Mouse (Mus musculus): ENCODE measurements around the gene Pard3. TPM values are rescaled to one million over a fixed set of nuclear protein-coding genes. Genes with fewer than 3 reads are reported as not detected.

Gene Pard3
- polyA plus RNA-seq, 2 experiments = 39.1 to 43.3 TPM

DNA sequence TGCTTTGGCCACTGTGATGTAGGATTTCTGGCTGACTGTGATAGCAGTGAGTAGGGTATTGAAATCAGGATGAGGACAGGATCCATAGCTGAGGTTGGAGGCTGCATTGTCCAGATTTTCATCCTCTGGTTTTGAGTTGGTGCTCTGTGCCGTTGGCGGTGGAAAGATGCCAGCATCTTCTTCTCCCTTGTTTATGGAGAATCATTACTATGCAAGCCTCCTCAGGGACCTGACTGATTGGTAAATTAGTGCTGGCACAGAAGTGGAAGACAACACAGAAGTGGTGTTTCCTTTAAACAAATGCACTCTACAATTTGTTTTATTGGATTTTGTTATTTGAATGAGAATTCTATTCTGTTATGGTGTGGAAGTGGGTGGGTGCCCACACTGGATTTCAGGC, 18.8 kb downstream of the Pard3 start:
- Histone ChIP-seq H3K27me3 (ENCODE audit: control insufficient read depth, insufficient read depth, low read length) (no peaks in the 10 kb centered on the region), H3K9ac (ENCODE audit: low read depth, low read length, severe bottlenecking) (no peak overlapping the region), H3K4me2 (replicated peaks; ENCODE audit: low read depth, low read length, severe bottlenecking) (no peak overlapping the region), H3K9me3 (ENCODE audit: control insufficient read depth, low read length) (no peaks in the 10 kb centered on the region), H3K27ac (replicated peaks; ENCODE audit: low read depth, low read length) (no peak overlapping the region), H3K4me1 (ENCODE audit: control insufficient read depth, insufficient read depth, low read length) (peaks cover 20% of the 10 kb centered on the region), H3K36me3 (ENCODE audit: control insufficient read depth, insufficient read depth, low read length) (no peaks in the 10 kb centered on the region), H3K4me3 (replicated peaks; ENCODE audit: low read length) (no peak overlapping the region)
- TF ChIP-seq POLR2A (IDR thresholded peaks at IDR 0.05; ENCODE audit: borderline replicate concordance, extremely low read depth, insufficient read depth, insufficient read length) = no peak
- WGBS = 80% methylated on average over 2 of the region's 2 CpGs
- DNase-seq (ENCODE audit: low spot score) (no peak), ATAC-seq (ENCODE audit: low FRiP score, low read depth) (no peak)

GRCm38 (mm10) chr8:127084565-127084964, 20.9 kb downstream of the Pard3 start:
- Histone ChIP-seq H3K36me3 (ENCODE audit: control insufficient read depth, insufficient read depth, low read length) (no peaks in the 10 kb centered on the region), H3K9me3 (ENCODE audit: control insufficient read depth, low read length) (no peaks in the 10 kb centered on the region), H3K4me2 (replicated peaks; ENCODE audit: low read depth, low read length, severe bottlenecking) (no peak overlapping the region), H3K4me3 (replicated peaks; ENCODE audit: low read length) (no peak overlapping the region), H3K9ac (ENCODE audit: low read depth, low read length, severe bottlenecking) (no peak overlapping the region), H3K27me3 (ENCODE audit: control insufficient read depth, insufficient read depth, low read length) (no peaks in the 10 kb centered on the region), H3K27ac (replicated peaks; ENCODE audit: low read depth, low read length) (no peak overlapping the region), H3K4me1 (ENCODE audit: control insufficient read depth, insufficient read depth, low read length) (peaks cover 29% of the 10 kb centered on the region)
- ATAC-seq (ENCODE audit: low FRiP score, low read depth) (no peak), DNase-seq (ENCODE audit: low spot score) (no peak)
- no peak for TF ChIP-seq POLR2A (IDR thresholded peaks at IDR 0.05; ENCODE audit: borderline replicate concordance, extremely low read depth, insufficient read depth, insufficient read length)
- WGBS = 90% methylated on average over 6 of the region's 6 CpGs

DNA sequence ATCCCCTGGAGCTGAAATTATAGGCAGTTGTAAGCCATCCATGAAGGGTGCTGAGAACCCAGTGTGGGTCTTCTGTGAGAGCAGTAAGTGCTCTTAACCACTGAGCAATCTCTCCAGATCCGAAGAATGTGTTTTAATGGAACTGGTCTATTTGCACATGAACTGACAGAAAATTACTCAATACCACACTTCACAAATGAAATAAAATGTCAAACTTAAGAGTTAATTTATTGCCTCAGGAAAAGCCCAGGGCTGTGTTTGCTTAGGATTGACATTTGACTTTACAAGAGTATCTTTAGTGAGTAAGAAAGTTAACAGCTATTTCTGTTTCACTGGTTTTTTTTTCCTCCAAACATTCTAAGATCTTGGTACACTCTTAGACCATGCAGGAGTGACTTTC, 23.7 kb downstream of the Pard3 start:
- Histone ChIP-seq H3K27ac (replicated peaks; ENCODE audit: low read depth, low read length) (no peak overlapping the region), H3K4me3 (replicated peaks; ENCODE audit: low read length) (no peak overlapping the region), H3K27me3 (ENCODE audit: control insufficient read depth, insufficient read depth, low read length) (no peaks in the 10 kb centered on the region), H3K36me3 (ENCODE audit: control insufficient read depth, insufficient read depth, low read length) (no peaks in the 10 kb centered on the region), H3K9me3 (ENCODE audit: control insufficient read depth, low read length) (no peaks in the 10 kb centered on the region), H3K4me2 (replicated peaks; ENCODE audit: low read depth, low read length, severe bottlenecking) (no peak overlapping the region), H3K9ac (ENCODE audit: low read depth, low read length, severe bottlenecking) (no peak overlapping the region), H3K4me1 (ENCODE audit: control insufficient read depth, insufficient read depth, low read length) (peaks cover 34% of the 10 kb centered on the region)
- 59% methylated on average over 1 of the region's 1 CpGs for WGBS
- no peak for TF ChIP-seq POLR2A (IDR thresholded peaks at IDR 0.05; ENCODE audit: borderline replicate concordance, extremely low read depth, insufficient read depth, insufficient read length)
- no peak for DNase-seq (ENCODE audit: low spot score)
- ATAC-seq (ENCODE audit: low FRiP score, low read depth) = no peak

DNA sequence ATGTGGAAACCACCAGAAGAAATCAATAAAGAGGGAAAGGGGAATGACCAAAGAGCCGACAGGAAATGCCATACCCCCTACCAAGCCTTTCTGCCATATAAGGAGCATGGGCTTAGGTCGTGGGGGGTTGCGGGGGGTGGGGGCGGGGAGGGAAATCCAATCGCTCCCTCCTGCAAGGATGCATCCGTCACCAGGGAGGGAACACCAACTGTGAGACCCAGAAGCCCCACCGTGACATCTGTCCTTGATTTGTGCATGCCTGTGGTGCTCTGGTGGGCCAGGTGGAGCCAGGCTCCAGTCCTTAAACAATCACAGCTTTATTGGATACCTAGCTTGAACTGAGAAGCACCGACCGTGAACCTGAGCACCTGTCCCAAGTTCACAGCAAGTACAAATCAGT, 24.7 kb downstream of the Pard3 start:
- DNase-seq (ENCODE audit: low spot score) (no peak), ATAC-seq (ENCODE audit: low FRiP score, low read depth) (peak; percentile 61; the same call in 1 of the 2 replicates)
- Histone ChIP-seq H3K9ac (ENCODE audit: low read depth, low read length, severe bottlenecking) (no peak overlapping the region), H3K36me3 (ENCODE audit: control insufficient read depth, insufficient read depth, low read length) (no peaks in the 10 kb centered on the region), H3K4me3 (replicated peaks; ENCODE audit: low read length) (no peak overlapping the region), H3K9me3 (ENCODE audit: control insufficient read depth, low read length) (no peaks in the 10 kb centered on the region), H3K4me2 (replicated peaks; ENCODE audit: low read depth, low read length, severe bottlenecking) (0 out of 2 replicates have a peak overlapping the region, but pooled peaks have one; percentile 5), H3K4me1 (ENCODE audit: control insufficient read depth, insufficient read depth, low read length) (peaks cover 40% of the 10 kb centered on the region), H3K27me3 (ENCODE audit: control insufficient read depth, insufficient read depth, low read length) (no peaks in the 10 kb centered on the region), H3K27ac (replicated peaks; ENCODE audit: low read depth, low read length) (no peak overlapping the region)
- 1% methylated on average over 9 of the region's 9 CpGs for WGBS
- TF ChIP-seq POLR2A (IDR thresholded peaks at IDR 0.05; ENCODE audit: borderline replicate concordance, extremely low read depth, insufficient read depth, insufficient read length) = no peak

DNA sequence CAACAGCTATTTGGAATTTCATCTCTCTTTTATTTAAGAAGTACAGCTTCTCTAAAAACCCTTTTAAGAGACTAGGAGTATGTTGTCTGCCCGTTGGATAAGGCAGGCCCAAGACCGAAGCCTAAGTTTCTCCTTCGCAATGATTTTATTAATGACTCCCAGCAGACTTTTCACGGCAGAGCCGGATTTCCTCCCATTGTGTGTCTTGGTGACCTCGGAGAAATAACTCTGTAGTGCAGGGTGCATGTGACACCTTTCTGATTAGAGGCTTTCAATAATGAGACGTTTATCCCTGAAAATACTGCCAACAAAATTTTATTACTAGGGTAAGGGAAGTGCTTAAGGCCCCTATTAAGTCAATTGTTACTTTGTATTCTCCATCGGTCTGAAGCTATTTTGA, 25.3 kb downstream of the Pard3 start:
- Histone ChIP-seq H3K4me3 (replicated peaks; ENCODE audit: low read length) (no peak overlapping the region), H3K4me1 (ENCODE audit: control insufficient read depth, insufficient read depth, low read length) (peaks cover 40% of the 10 kb centered on the region), H3K36me3 (ENCODE audit: control insufficient read depth, insufficient read depth, low read length) (no peaks in the 10 kb centered on the region), H3K4me2 (replicated peaks; ENCODE audit: low read depth, low read length, severe bottlenecking) (no peak overlapping the region), H3K27me3 (ENCODE audit: control insufficient read depth, insufficient read depth, low read length) (no peaks in the 10 kb centered on the region), H3K27ac (replicated peaks; ENCODE audit: low read depth, low read length) (no peak overlapping the region), H3K9ac (ENCODE audit: low read depth, low read length, severe bottlenecking) (no peak overlapping the region), H3K9me3 (ENCODE audit: control insufficient read depth, low read length) (no peaks in the 10 kb centered on the region)
- no peak for TF ChIP-seq POLR2A (IDR thresholded peaks at IDR 0.05; ENCODE audit: borderline replicate concordance, extremely low read depth, insufficient read depth, insufficient read length)
- ATAC-seq (ENCODE audit: low FRiP score, low read depth) = no peak
- WGBS = 10% methylated on average over 8 of the region's 8 CpGs
- no peak for DNase-seq (ENCODE audit: low spot score)

- Histone ChIP-seq H3K27me3 (ENCODE audit: control insufficient read depth, insufficient read depth, low read length) (no peaks in the 10 kb centered on the region), H3K27ac (replicated peaks; ENCODE audit: low read depth, low read length) (no peak overlapping the region), H3K4me1 (ENCODE audit: control insufficient read depth, insufficient read depth, low read length) (peaks cover 41% of the 10 kb centered on the region), H3K4me2 (replicated peaks; ENCODE audit: low read depth, low read length, severe bottlenecking) (no peak overlapping the region), H3K4me3 (replicated peaks; ENCODE audit: low read length) (no peak overlapping the region), H3K9me3 (ENCODE audit: control insufficient read depth, low read length) (no peaks in the 10 kb centered on the region), H3K36me3 (ENCODE audit: control insufficient read depth, insufficient read depth, low read length) (no peaks in the 10 kb centered on the region), H3K9ac (ENCODE audit: low read depth, low read length, severe bottlenecking) (no peak overlapping the region)
- 79% methylated on average over 4 of the region's 4 CpGs for WGBS
- no peak for TF ChIP-seq POLR2A (IDR thresholded peaks at IDR 0.05; ENCODE audit: borderline replicate concordance, extremely low read depth, insufficient read depth, insufficient read length)
- no peak for ATAC-seq (ENCODE audit: low FRiP score, low read depth)
- no peak for DNase-seq (ENCODE audit: low spot score)
Observed at GRCm38 (mm10) chr8:127090435-127090834, 26.7 kb downstream of the Pard3 start.
